Mouse (Mus musculus): ENCODE measurements around the gene Phka2.

- no peak for TF ChIP-seq CTCF (IDR thresholded peaks at IDR 0.05; ENCODE audit: low read depth)
- TF ChIP-seq EP300 (IDR thresholded peaks at IDR 0.05; ENCODE audit: low read depth), result no peak
Measured at GRCm38 (mm10) chrX:160590147-160590546, 88.2 kb downstream of the Phka2 start.
